Mouse (Mus musculus) kidney, adult 9 months (tissue): ENCODE measurements at regions not wholly inside any gene's neighbourhood (a gene's known extent, or its start where the extent isn't known, plus 50 kb on each side); places are given as distances from the start of the nearest gene placed in this dataset.

Experiments
- DNase-seq: peaks from one replicate; pipeline ENCODE4 v3.0.0; 2022

DNA sequence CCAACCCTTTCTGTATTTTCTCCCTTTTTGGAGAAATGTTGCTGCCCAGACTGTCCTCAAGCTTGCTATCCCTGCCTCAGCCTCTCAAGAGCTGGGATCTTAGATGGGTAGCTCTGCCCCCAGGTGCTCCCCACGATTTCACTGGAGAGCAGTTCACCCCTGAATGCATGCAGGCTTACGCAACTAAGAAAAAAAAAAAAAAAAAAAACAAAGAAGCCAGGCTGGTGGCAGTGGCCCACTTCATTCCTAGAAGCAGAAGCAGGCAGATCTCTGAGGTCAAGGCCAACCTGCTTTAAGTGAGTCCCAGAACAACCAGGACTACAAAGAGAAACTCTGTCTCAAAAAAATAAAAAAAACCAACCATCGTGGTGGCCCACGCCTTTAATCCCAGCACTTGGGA lies 51.2 kb upstream of the Fbxo11 start:
- no peak for DNase-seq

DNA sequence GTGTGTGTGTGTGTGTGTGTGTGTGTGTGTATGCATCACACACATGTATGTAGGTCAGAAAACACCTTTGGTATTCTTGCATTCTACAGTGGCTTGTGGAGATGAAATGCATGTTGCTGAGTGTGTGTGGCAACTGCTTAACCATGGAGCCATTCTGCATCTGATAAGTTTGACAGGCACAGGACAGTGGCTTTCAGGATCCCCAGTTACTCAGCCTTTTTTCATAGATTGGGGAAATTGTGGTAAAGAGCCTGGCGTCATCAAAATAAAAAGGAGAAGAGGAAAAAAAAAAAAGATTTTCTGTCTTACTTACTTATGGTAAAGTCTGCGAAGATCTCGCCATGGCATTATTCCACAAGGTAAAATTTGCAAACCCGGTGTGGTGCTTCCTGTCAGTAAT lies 53.6 kb upstream of the Fbxo11 start:
- no peak for DNase-seq

DNA sequence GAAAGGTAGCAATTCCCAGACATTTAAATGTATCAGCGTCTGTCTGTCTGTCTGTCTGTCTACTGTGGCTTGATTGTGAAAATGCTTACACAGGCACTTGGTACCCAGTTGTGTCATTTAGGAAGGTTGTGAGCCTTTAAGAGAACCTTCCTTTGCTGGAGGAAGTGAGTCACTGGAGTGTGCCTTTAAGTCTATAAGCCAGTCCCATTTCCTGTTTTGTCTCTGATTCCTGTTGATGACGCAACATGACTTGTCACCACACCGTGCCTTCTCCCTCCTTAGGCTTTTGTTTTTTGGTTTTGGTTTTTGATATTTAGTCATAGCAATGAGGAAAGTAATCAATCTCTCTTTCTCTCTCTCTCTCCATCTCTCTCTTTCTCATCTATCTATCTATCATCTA lies 58.6 kb upstream of the Fbxo11 start:
- no peak for DNase-seq

DNA sequence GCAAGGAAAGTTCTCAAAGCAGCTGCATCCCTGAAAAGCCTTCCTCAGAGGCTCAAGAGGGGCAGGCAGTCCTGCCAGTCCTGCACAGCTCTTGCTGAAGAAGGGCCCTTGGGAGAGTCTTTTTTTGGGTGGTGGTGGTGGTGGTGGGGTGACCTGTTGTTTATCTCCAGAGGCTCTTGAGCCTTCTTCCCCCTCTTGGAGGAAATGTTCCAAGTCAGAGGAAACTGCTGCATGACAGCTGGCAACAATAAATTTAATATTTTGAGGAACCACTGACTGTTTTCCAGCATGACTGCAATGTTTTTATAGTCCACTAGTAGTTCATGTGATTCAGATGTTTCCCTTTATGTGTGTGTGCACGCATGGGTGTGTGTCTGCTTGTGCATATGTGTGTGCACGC lies 62.0 kb upstream of the Fbxo11 start:
- no peak for DNase-seq

DNA sequence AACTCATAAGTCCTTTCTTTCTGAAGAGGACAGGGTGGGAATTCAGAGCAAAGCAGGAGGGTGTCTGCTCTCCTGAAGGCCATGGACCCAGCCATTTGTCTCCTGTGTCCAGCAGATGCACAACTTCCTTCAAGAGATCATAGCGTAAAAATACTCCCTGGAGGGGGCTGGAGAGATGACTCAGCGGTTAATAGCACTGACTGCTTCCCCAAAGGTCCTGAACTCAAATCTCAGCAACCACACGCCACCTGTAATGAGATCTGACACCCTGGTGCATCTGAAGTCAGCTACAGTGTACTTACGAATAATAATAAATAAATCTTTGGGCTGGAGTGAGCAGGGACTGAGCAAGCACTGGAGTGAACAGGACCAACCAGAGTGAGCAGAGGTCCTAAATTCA lies 66.2 kb upstream of the Fbxo11 start:
- no peak for DNase-seq

DNA sequence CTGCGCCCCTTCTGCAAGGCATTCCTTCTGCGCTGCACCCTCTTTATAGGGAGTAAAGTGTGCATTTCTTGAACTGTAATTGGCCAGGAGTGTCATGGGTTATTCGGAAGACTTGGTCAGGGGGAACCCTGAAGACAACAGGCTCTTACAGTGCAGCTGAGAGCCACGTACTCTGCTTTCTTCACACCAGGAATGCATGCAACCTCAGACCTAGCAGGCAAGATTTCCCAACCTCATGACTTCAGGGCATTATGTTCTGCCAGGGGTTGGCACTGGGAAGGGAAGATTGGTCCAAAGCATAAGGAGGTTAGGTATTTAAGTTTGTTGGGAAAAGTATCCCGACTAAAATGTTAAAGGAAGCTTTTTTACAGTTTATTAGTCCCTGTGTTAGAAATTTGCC lies 66.9 kb upstream of the Fbxo11 start:
- no peak for DNase-seq

DNA sequence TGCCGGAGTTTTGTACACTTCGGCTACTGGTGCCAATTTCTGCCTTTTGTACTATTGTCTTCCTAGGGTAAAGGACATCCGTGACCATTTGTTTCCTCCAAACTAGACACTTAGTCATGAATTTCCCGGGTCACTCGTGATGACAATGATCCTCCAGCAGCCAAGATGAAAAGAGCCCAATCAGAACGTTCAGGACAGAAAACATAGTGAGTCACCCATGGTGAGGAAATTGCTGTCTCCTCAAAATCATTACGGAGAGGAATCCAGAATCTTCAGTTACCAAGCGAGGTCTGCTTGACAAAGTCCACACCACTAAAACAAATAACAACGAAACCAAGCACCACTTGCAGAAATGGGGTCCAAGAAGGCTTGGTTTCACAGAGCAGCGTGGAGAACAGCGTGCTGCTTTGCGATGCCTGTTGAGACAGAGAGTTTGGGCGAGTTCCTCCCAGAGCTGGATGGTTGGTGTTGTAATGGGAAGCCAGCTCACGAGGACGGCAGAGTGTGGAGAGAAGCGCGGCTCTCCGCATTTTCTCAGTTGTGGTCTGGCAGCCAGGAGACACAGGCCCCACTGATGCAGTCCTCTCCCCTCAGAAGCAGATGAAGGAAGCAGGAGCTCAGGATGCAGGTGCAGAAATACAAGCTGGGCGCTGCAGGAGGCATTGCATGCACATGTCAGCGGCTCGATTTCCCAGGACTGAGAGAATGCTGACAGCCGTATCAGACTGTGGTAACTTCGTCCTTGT lies 67.7 kb upstream of the Fbxo11 start:
- peak; percentile 27 for DNase-seq

DNA sequence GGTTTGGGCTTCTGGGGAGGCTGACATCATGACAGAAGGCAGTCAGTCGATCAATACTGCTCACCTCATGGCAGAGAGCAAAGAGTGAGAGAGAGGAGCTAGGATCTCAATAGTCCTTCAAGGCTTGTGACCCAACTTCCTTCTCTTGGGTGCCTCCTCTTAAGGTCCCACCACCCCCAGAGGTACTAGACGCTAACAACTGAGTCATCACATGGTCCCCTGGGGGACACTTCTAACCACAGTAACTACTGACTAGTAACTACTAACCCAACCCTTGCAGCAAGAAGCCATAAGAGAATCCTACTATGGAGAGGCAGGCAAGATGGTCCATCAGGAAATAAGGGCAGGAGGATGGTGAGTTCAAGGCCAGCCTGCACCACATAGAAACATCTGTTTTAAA lies 69.5 kb upstream of the Fbxo11 start:
- DNase-seq, result no peak

DNA sequence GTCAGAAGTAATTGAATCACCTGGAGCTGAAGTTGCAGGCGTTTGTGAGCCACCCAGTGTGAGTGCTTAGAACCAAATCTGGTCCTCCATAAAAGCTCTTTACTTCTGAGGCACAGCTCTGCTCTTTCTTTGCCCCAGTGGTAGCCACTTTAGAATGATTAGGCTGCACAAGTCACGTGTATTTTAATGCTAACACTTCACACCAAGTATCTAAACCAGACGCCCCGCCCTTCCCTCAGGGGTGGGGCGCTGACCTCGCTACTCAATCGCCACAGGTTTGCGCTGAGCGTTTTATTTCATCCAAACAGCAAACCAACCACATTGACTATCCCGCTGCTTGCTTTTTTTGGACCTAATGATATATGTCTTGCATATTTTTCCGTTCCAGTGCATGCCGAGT lies 76.4 kb upstream of the Fbxo11 start:
- no peak for DNase-seq

DNA sequence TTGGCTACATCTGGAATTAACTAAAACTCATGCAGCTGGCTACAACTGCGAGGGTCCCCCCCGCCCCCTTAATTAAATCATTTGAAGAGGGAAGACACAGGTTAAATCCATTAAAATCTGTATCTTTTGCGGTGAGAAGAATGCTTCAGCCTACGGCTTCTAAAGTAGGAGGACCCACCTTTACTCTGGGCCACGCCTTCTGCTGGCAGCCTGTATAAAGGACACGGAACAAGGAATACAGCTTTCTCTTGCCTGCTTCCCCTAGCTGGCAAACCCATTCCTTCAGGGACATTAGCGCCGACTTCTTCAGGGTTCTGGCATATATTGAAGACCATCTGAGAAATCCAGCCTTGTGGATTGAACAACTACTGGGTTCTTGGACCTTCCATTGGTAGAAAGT lies 76.9 kb upstream of the Fbxo11 start:
- DNase-seq, result no peak

DNA sequence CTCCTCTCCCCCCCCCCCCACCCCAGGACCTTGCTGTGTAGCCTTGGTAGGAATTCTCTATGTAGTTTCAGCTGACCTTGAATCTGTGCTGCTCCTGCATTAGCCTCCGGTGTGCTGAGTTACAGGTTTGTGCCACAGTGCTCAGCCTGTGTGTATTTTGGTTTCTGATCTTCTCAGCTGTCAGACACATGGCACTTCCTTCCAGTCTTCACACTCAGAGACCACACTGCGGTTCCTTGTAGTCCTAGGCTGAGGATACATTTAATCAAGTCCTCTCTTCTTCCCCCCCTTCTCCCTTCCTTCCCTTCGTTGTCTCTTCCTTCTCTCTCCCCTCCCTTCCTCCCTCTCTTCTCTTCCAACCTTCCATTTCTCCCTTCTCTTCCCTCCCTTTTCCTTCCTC lies 77.7 kb upstream of the Fbxo11 start:
- no peak for DNase-seq

DNA sequence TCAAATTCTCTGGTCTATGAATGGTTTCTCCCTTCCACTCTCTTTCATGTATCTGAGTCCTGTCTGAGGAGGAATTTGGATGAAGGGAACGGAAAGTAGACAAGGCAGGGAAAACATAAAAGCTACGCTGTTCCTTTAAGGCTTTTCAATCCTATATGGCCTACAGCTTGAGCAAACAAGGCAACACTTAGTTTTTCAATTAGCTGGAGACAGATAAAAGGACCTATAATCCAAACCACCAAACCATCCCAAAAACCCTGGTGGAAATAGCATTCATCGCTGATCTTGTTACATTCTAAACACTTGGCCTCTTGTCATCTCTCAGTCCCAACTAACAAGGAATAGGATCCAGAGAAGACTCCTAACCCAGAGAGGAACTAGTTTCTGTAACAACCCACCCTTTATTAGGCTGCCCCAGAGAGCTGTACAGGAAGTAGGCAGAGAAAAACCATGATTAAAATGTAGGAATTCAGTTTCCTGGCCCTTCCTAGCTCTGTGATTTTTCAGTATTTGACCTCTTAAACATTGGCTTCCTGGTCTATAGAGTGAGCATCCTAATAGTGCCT lies 78.4 kb upstream of the Fbxo11 start:
- no peak for DNase-seq

DNA sequence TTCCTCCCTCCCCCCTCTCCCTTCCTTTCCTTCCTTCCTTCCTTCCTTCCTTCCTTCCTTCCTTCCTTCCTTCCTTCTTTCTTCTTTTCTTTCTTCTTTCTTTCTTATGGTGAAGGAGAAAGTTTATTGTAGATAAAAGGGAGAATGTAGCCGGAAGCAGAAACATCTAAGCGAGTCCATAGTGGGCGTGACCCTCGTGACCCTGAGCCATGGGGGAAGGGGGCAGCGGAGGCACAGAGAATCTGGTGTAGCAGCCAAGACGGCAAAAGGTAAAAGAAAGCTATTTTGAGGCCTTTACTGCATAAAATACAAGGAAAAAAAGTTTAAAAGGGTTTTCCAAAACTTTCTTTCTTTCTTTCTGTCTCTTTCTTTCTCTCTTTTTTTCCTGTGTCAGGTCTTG lies 93.5 kb upstream of the Fbxo11 start:
- DNase-seq, result no peak

DNA sequence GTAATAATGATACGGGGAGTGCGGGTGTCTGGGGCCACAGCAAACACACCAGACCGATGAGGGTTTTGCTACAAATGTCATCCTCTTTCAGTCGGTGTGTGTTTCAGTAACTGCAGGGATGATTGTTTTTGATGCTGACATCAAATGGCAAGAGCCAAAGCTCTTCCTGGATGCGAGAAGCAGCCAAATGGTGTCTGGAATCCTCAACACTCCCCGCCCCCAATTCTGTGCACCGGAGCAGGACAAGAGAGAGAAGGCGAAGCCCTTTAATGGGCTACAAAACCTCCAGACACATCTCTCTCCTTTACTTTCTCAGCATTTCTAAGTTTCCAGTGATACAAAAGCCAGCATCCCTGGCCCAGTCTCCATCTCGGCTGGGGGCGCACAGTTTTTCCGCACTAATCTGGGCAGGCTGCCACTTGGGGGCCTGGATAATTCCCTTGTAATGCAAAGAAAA lies 94.1 kb upstream of the Fbxo11 start:
- DNase-seq, result no peak

DNA sequence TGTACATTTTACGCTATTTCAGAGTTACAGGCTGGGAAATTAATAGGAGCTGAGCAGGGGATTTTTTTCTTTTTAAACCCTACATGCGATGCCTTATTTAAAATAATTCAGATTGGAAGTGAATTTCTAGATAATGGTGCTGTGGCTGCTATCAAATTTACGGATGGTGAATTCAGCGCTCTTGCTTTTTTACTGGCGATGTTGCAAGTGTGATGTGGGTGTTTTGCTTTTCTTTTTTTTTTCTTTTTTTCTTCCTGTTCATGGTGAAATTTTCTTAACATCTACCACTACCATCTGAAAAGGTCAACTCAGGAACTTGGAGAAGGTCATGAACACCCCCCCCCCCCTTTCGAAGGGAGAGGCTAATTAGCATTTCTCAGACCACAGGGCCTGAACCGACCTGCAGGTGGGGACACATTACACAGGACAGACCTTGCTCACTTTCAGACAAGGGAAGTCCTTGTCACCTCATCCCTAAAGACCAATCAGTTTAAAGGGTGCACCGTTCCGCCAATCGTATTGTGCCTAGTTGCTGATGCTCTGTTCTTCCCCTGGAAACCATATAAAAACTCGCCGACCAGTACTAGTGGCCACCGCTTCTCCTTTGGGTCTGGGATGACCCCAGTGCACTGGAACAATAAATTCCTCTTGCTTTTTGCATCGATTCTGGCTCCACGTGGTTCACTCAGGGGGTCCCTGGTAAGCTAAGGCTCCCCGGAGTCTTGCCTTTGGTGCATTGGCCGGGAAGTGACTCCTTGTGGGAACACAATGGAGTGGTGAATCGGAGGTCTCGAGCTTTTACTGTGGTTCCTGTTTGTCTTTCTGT lies 95.0 kb upstream of the Fbxo11 start:
- DNase-seq, result no peak

DNA sequence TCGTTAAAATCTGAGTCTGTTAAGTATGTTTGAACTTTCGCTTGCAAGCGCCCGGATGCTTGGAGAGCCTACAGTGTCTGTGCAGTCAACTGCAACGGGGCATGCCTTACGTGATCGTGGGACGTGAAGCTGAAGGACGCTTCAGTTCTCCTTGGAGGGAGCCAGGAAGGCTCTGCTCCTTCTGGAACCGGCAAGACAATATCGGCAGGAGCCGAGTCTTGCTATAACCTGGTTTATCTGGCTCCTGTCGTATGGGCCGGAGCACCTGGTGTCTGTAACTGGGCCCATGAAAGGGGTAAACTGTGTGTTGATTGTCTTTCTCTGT lies 95.5 kb upstream of the Fbxo11 start:
- no peak for DNase-seq

DNA sequence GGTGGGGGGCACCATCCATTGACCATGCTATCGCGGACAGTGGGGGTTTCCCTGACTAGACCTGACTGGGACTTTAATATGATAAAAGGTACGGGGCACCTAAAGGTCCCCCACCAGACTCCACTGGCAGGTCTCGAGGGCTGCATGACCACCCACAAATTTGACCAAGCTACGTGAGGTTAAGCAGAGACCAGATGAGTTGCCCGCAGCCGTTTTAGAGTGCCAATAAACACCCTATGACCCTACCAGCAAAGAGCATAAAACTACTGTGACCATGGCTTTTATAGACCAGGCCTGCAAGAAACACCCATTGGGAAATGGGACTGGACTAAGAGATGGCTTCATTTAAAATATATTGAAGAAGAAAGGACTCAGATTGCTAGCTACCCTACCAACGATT lies 96.7 kb upstream of the Fbxo11 start:
- DNase-seq, result no peak

DNA sequence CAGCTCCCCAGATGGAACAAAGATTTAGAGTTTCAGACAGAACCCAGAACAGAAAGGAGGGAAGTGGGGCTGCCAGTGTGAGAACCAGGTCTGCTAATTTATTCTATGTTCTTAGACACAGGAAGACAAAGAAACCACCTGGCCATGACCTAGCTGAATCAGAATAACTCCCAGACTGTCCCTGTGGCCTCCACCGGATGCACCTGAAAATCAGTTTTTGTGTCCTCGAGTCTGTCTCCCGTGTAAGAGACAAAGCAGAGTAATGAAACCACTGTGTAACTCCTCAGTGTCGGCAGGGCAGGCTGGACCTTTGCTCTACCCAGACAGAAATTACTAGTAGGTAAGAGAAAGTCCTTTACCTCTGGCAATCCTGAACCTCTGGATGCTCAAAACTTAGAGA lies 99.7 kb upstream of the Fbxo11 start:
- DNase-seq, result no peak

DNA sequence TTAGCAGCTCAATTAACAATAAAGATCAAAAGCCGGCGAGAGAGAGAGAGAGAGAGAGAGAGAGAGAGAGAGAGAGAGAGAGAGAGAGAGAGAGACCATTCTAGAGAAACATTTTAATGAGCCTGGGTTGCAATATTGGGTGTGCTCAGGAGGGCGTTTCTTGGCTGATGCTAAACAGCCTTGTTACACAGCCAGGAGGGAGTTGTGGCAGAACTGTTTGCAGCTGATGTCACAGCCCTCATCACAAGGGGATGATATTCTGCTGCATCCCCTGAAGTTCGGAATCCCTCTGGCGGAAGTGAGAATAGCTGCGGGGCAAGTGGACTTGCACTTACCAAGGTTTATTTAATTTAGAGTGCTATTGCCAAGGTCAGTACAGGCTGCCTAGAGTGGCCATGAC lies 100.7 kb upstream of the Fbxo11 start:
- DNase-seq, result no peak

DNA sequence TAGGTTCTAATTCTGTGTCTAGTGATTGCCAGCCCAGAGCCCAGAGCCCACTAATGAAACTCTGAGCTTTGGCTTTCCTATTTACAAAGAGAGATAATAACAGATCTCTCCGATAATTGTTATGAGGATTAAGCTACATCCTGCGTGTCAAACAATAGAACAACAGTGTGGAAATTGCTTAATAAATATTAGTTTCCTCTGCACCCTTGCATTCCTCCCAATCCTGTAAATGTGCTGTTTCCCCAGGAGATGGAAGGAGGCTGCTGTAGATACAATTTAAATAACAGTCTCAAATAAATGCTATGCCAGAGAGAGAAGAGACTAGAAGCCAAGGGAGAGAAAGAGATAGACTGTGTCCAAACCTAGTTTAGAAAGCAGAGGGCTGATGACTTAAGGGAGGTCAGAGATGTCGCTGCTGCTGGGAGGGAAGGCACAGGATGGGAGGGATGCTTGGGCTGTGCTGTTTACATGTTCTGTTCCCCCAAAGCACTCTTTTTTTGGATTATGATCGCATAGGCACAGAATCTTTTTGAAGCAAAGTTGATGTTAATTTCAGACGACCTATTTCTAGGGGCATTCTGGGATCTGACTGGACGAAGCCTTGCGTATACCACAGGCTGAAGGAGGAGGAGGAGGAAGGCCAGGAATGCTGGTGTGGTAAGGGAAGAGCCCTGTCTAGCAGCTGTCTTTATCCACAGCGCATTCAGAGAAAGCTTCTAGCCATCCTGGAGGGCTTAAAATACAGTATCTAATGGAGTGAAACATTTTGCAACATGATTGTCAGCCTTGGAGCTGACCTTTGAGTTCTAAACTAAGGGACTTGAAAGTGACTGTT lies 103.4 kb upstream of the Fbxo11 start:
- no peak for DNase-seq

DNA sequence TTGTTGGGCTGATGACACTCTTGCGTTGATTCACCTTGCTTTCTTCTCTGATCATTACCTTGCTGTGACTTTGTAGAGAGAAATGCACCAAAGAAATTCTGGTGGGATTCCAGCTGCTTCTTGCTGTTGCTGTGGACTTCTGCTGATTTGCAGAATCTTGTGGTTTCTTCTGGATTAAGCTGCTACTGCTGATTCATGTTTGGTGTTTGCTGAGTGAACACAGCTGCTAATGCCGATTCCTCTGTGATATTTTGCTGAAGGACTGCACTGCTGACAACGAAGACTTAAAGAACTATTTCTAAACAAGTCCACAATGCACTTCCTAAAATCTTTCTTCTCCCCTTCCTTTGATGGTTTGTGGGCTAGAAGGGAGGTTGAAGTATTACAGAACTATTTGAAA lies 106.5 kb upstream of the Fbxo11 start:
- no peak for DNase-seq

DNA sequence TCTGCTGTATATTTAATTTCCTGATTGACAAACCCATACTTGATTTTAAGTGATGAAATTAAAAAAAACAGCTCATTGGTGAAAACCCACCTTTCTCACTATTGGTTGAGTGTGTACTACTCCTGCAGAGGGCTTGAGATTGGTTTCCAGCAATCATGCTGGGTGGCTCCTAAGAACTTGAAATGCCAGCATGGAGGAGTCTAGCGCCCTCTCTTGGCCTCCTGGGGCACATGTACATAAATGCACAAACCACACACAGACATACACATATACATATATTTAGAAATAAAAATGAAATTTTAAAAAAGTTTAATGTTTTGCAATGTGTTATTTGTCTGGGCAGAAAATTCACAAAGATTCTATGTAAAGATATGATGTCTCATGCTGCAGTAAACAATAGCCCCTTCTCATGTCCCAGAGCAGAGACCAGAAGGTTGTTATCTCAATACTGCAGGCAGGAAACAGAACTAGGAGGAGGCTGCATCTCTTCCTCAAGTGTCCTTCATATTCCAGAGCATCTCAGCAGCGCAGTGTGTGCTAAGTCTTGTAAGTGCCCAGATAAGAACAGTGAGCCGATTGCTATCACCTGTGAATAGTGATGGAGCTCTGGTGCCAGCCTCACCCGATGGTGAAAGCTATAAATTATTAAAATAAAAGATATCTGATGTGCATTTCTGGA lies 108.4 kb upstream of the Fbxo11 start:
- DNase-seq, result no peak

DNA sequence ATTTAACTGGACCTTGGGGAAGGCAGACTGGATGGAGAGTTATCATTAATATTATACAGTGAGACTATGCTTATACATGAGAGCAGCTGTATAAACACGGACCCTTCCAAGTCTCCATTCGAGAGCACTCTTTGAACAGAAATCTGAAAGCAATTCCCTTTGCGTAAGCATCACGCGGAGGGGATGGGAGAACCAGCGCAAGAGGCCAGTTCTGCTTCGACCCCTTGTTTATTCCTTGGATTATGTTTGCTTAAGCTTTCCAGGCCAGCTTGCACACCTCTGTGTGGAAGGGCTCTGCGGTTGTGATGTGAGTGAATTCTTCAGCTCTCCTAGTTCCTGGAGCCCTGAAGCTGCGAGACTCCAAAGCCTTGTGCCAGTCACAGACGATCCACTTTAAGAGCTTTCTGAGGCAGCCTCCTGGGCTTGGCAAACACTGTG lies 109.2 kb upstream of the Fbxo11 start:
- DNase-seq, result no peak
